Mouse (Mus musculus): ENCODE data around the gene Fpgs. TPM values are rescaled to one million over a fixed set of nuclear protein-coding genes. Genes with fewer than 3 reads are reported as not detected.

The Fpgs gene
- total RNA-seq, 4 experiments from 2014 or later, result 10.8 to 22.2 (median 18.7) TPM

- DNase-seq, result no peak
Observed at GRCm38 (mm10) chr2:32724149-32724548, 20.2 kb upstream of the Fpgs start.

- DNase-seq, result no peak
Observed at GRCm38 (mm10) chr2:32722581-32722980, 18.6 kb upstream of the Fpgs start.

- DNase-seq, result no peak
Observed at GRCm38 (mm10) chr2:32722046-32722445, 18.1 kb upstream of the Fpgs start.

- no peak for DNase-seq
Observed at GRCm38 (mm10) chr2:32720681-32721229, 16.8 kb upstream of the Fpgs start, which contains the start of gene Sh2d3c. Sh2d3c (plus strand) TSS chr2:32721055.

GRCm38 (mm10) chr2:32720053-32720452 lies 16.1 kb upstream of the Fpgs start:
- no peak for DNase-seq

- DNase-seq, result no peak
Observed at GRCm38 (mm10) chr2:32718761-32719160, 14.8 kb upstream of the Fpgs start.

- no peak for DNase-seq
Observed at GRCm38 (mm10) chr2:32714987-32715425, 11.1 kb upstream of the Fpgs start.

GRCm38 (mm10) chr2:32714117-32714986 lies 10.4 kb upstream of the Fpgs start:
- DNase-seq, result no peak

GRCm38 (mm10) chr2:32712934-32713817 lies 9.2 kb upstream of the Fpgs start, which contains the start of gene Cdk9:
Cdk9 (minus strand) TSS chr2:32713076.
- peak; percentile 86 for DNase-seq

- DNase-seq, result peak; percentile 90
Observed at GRCm38 (mm10) chr2:32712586-32712933, 8.6 kb upstream of the Fpgs start.

GRCm38 (mm10) chr2:32712108-32712551 lies 8.2 kb upstream of the Fpgs start:
- peak; percentile 72 for DNase-seq

- no peak for DNase-seq
Observed at GRCm38 (mm10) chr2:32711301-32712056, 7.5 kb upstream of the Fpgs start.

GRCm38 (mm10) chr2:32710425-32710824 lies 6.5 kb upstream of the Fpgs start:
- no peak for DNase-seq

GRCm38 (mm10) chr2:32709521-32710137 lies 5.7 kb upstream of the Fpgs start:
- no peak for DNase-seq

- DNase-seq, result no peak
Observed at GRCm38 (mm10) chr2:32708643-32709042, 4.7 kb upstream of the Fpgs start.

GRCm38 (mm10) chr2:32706971-32707370 lies 3.0 kb upstream of the Fpgs start:
- no peak for DNase-seq

- DNase-seq, result no peak
Observed at GRCm38 (mm10) chr2:32705018-32705417, 1.1 kb upstream of the Fpgs start.

- DNase-seq, result no peak
Observed at GRCm38 (mm10) chr2:32703046-32703445, 899 bp downstream of the Fpgs start.

GRCm38 (mm10) chr2:32700966-32701743 lies 2.8 kb downstream of the Fpgs start:
- DNase-seq, result no peak

GRCm38 (mm10) chr2:32699680-32700079 lies 4.3 kb downstream of the Fpgs start:
- no peak for DNase-seq

GRCm38 (mm10) chr2:32694691-32695090 lies 9.3 kb downstream of the Fpgs start:
- DNase-seq, result no peak
